Mouse (Mus musculus): ENCODE measurements around the gene Adgrl3. TPM values are rescaled to one million over a fixed set of nuclear protein-coding genes. Genes with fewer than 3 reads are reported as not detected.

The Adgrl3 gene
- total and polyA plus RNA-seq, 3 experiments, result not detected

DNA sequence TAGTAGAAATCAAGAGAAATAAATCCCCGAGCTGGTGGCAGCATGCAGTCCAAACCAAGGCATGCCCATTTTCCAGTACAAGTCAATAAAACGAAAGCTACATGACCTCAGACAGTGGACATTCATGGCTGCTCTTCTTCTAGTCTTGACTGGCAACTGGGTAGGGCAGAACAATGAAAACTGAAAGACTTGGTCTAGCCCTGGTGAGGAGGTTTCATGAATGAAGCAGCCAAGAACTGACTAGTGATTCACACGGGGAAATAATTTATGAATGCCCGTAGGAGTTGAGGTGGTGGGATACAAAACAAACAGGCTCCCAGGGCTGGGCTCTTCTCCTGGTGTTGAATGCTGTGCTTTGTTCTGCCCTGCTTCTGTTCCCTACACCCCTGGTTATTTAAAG, 34.7 kb downstream of the Adgrl3 start:
- Histone ChIP-seq H3K9me3 (replicated peaks; ENCODE audit: insufficient read depth, low read length) (no peaks in the 10 kb centered on the region), H3K36me3 (ENCODE audit: control insufficient read depth in 1 of 2, insufficient read depth in 2 of 2, low read length in 2 of 2) (no peaks in the 10 kb centered on the region), H3K9ac (ENCODE audit: control insufficient read depth, low read depth, low read length, poor library complexity, severe bottlenecking) (no peak overlapping the region), H3K27me3 (ENCODE audit: control insufficient read depth in 1 of 2, insufficient read depth in 2 of 2, low read length in 2 of 2) (no peaks in the 10 kb centered on the region), H3K79me2 (ENCODE audit: control insufficient read depth, insufficient read depth, low read length, poor library complexity) (no peaks in the 10 kb centered on the region), H3K27ac (ENCODE audit: control insufficient read depth, low read depth, low read length) (no peak overlapping the region), H3K4me3 (ENCODE audit: control insufficient read depth in 1 of 2, insufficient read depth in 1 of 2, low read depth in 2 of 2, low read length in 2 of 2) (no peak overlapping the region), H3K4me1 (ENCODE audit: control insufficient read depth in 1 of 2, insufficient read depth in 2 of 2, low read length in 2 of 2) (no peaks in the 10 kb centered on the region)
- TF ChIP-seq POLR2A (IDR thresholded peaks at IDR 0.05; ENCODE audit: control insufficient read depth in 1 of 2, insufficient read depth in 1 of 2, low read depth in 1 of 2, low read length in 2 of 2, poor library complexity in 1 of 2), result no peak
- TF ChIP-seq ELF1 (IDR thresholded peaks at IDR 0.05; ENCODE audit: low read depth, low read length), result no peak
- TF ChIP-seq POLR2AphosphoS5 (IDR thresholded peaks at IDR 0.05; ENCODE audit: borderline replicate concordance, low read depth, low read length), result no peak
- DNase-seq (ENCODE audit: low read depth, low spot score), result no peak

GRCm38 (mm10) chr5:81055253-81055652, 35.3 kb downstream of the Adgrl3 start:
- H3K79me2 ChIP-seq (ENCODE audit: control insufficient read depth, insufficient read depth, low read length, poor library complexity), result no peaks in the 10 kb centered on the region
- no peak for DNase-seq (ENCODE audit: low read depth, low spot score)
- no peaks in the 10 kb centered on the region for H3K27me3 ChIP-seq (ENCODE audit: control insufficient read depth in 1 of 2, insufficient read depth in 2 of 2, low read length in 2 of 2)
- H3K27ac ChIP-seq (ENCODE audit: control insufficient read depth, low read depth, low read length), result no peak overlapping the region
- H3K4me3 ChIP-seq (ENCODE audit: control insufficient read depth in 1 of 2, insufficient read depth in 1 of 2, low read depth in 2 of 2, low read length in 2 of 2), result no peak overlapping the region
- no peaks in the 10 kb centered on the region for H3K9me3 ChIP-seq (replicated peaks; ENCODE audit: insufficient read depth, low read length)
- H3K36me3 ChIP-seq (ENCODE audit: control insufficient read depth in 1 of 2, insufficient read depth in 2 of 2, low read length in 2 of 2), result no peaks in the 10 kb centered on the region
- no peaks in the 10 kb centered on the region for H3K4me1 ChIP-seq (ENCODE audit: control insufficient read depth in 1 of 2, insufficient read depth in 2 of 2, low read length in 2 of 2)
- no peak overlapping the region for H3K9ac ChIP-seq (ENCODE audit: control insufficient read depth, low read depth, low read length, poor library complexity, severe bottlenecking)
- TF ChIP-seq ZNF384 (IDR thresholded peaks at IDR 0.05; ENCODE audit: low read depth, low read length) (no peak), SMC3 (IDR thresholded peaks at IDR 0.05; ENCODE audit: low read depth, low read length) (no peak), USF1 (IDR thresholded peaks at IDR 0.05; ENCODE audit: low read depth, low read length) (no peak), MYB (IDR thresholded peaks at IDR 0.05; ENCODE audit: low read depth, low read length) (no peak), E2F4 (IDR thresholded peaks at IDR 0.05; ENCODE audit: borderline replicate concordance, low read depth, low read length) (no peak), KAT2A (conservative IDR thresholded peaks at IDR 0.05; ENCODE audit: low read depth, low read length) (no peak), POLR2AphosphoS2 (IDR thresholded peaks at IDR 0.05; ENCODE audit: low read length) (no peak), RAD21 (IDR thresholded peaks at IDR 0.05; ENCODE audit: low read depth, low read length) (no peak), POLR2A (IDR thresholded peaks at IDR 0.05; ENCODE audit: control insufficient read depth in 1 of 2, insufficient read depth in 1 of 2, low read depth in 1 of 2, low read length in 2 of 2, poor library complexity in 1 of 2) (no peak), MEF2A (IDR thresholded peaks at IDR 0.05; ENCODE audit: extremely low read depth, insufficient replicate concordance, low read depth, low read length, poor library complexity, severe bottlenecking) (no peak), UBTF (IDR thresholded peaks at IDR 0.05; ENCODE audit: borderline replicate concordance, insufficient read depth, low read depth, low read length) (no peak), CHD1 (IDR thresholded peaks at IDR 0.05; ENCODE audit: low read depth, low read length) (no peak), JUND (IDR thresholded peaks at IDR 0.05; ENCODE audit: low read depth, low read length) (no peak), ZKSCAN1 (IDR thresholded peaks at IDR 0.05; ENCODE audit: low read depth, low read length) (no peak)
